In genomic region chr19:9968081-9968787, GRCm38 (mm10) we compare ENCODE assay signal across 24 mouse cellular contexts. TPM values are rescaled to one million over a fixed set of nuclear protein-coding genes. Genes with fewer than 3 reads are reported as not detected.
"Had no signal": no experiment of that assay in that cellular context is flagged by ENCODE, and none has a peak within 500 bp of the region (broad histone marks: within the 10 kb centered on the region; RNA-seq: fewer than 3 reads in every experiment).

No protein-coding gene starts in this region.

- H3K27ac ChIP-seq: heart, adult 2 months; heart, embryonic 13.5 days; heart, embryonic 15.5 days; hindbrain, embryonic 13.5 days; hindbrain, embryonic 15.5 days; hindbrain, postnatal 0 days; limb, embryonic 10.5 days; limb, embryonic 12.5 days; liver, embryonic 13.5 days; liver, embryonic 15.5 days had no signal

- H3K9me3 ChIP-seq: heart, embryonic 13.5 days; heart, embryonic 15.5 days; hindbrain, embryonic 13.5 days; hindbrain, embryonic 15.5 days; limb, embryonic 10.5 days; limb, embryonic 12.5 days; liver, embryonic 13.5 days; liver, embryonic 15.5 days had no signal

- H3K27me3 ChIP-seq: heart, embryonic 13.5 days; heart, embryonic 15.5 days; hindbrain, embryonic 13.5 days; hindbrain, embryonic 15.5 days; limb, embryonic 12.5 days; liver, embryonic 13.5 days; liver, embryonic 15.5 days had no signal

- H3K4me3 ChIP-seq: heart, adult 2 months; heart, embryonic 13.5 days; heart, embryonic 15.5 days; hindbrain, embryonic 13.5 days; hindbrain, embryonic 15.5 days; layer of hippocampus, adult 2 months; limb, embryonic 10.5 days; limb, embryonic 12.5 days; liver, embryonic 13.5 days; liver, embryonic 15.5 days had no signal

- H3K4me2 ChIP-seq: heart, embryonic 11.5 days; heart, embryonic 13.5 days; heart, embryonic 15.5 days; hindbrain, embryonic 13.5 days; hindbrain, embryonic 15.5 days; limb, embryonic 12.5 days; liver, embryonic 13.5 days; liver, embryonic 15.5 days had no signal

- H3K4me1 ChIP-seq: hindbrain, embryonic 13.5 days; hindbrain, embryonic 15.5 days had no signal

- DNase-seq: gastrocnemius, postnatal 14 days; gastrocnemius, postnatal 36 days; heart, adult 11 months; heart, adult 2 months; heart, postnatal 14 days; heart, postnatal 36 days; kidney, adult 11 months; kidney, adult 8-10 months; kidney, postnatal 10 days; kidney, postnatal 25 days; kidney, postnatal 4 days; liver; liver, embryonic 13.5 days had no signal

- ATAC-seq: hindbrain, postnatal 0 days had no signal

- H3K9ac ChIP-seq: heart, embryonic 13.5 days; heart, embryonic 15.5 days; hindbrain, embryonic 13.5 days; hindbrain, embryonic 15.5 days; limb, embryonic 12.5 days; liver, embryonic 13.5 days; liver, embryonic 15.5 days had no signal

- H3K36me3 ChIP-seq: heart, embryonic 13.5 days; heart, embryonic 15.5 days; hindbrain, embryonic 13.5 days; hindbrain, embryonic 15.5 days; limb, embryonic 10.5 days; limb, embryonic 12.5 days; liver, embryonic 13.5 days; liver, embryonic 15.5 days had no signal

RNA-seq across cellular contexts. Expression of gene Best1, which starts 33.2 kb away (rescaled TPM):
- total RNA-seq: hematopoietic stem cell, adult 5-6 weeks had no signal
